Mouse (Mus musculus): ENCODE data around the gene Lrmda. TPM values are rescaled to one million over a fixed set of nuclear protein-coding genes. Genes with fewer than 3 reads are reported as not detected.

Lrmda gene
- polyA plus RNA-seq, 1 experiment from 2014 or later = not detected

DNA sequence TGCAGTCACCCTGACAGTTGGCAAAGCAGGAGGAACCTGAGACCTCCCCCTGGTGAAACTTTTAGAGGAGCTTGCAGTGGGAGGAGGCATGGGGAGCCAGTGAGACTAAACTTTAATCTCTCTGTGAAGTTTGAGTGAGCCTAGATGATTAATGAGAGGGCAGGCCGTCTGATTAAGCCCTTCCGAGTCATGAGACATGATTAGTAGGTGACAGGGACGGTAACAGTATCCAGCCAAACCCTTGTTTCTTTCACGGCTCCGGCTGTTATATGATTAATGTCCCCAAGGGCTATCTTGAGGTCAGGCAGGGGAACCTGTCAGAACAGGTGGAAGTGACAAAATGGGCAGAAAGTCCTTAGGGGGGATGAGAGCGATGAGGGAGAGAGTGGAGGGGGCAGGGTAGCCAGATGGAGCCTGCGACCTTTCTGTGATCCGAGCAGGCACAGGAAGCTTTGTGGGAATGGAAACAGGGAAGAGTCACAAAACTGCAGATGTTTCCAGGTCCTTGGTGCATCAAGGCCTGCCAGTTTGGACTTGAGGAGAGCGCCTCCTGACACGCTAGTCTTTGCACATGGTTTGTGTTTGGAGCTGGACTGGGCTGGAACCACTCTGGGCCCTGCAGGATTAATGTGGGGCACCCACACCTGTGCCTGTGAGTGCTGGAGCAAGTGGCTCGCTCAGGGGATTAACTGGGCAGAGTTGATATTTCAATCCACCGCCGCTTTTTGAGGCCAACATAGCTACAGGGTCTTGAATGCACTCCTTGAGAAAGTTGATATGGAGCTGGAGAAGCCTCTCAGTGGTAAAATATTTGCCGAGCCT, 631.8 kb downstream of the Lrmda start:
- DNase-seq (ENCODE audit: low spot score) = no peak
- H3K4me3 ChIP-seq (ENCODE audit: low read depth, low read length) = no peak overlapping the region
- ATAC-seq (replicated peaks; ENCODE audit: low FRiP score) = no peak
- peaks cover 2% of the 10 kb centered on the region; the same call in 1 of the 2 replicates for H3K27me3 ChIP-seq (ENCODE audit: control insufficient read depth, insufficient read depth, low read length)
- H3K36me3 ChIP-seq (ENCODE audit: control insufficient read depth, insufficient read depth, low read length) = no peaks in the 10 kb centered on the region
- no peak overlapping the region for H3K27ac ChIP-seq (ENCODE audit: low read depth, low read length)
- H3K9me3 ChIP-seq (ENCODE audit: control insufficient read depth, low read length) = no peaks in the 10 kb centered on the region
- no peak overlapping the region for H3K9ac ChIP-seq (ENCODE audit: low read length)
- no peak overlapping the region for H3K4me2 ChIP-seq (ENCODE audit: low read depth, low read length, severe bottlenecking)
- WGBS = 65% methylated on average over 14 of the region's 14 CpGs
- peaks cover 10% of the 10 kb centered on the region for H3K4me1 ChIP-seq (replicated peaks; ENCODE audit: control insufficient read depth, insufficient read depth, low read length)

DNA sequence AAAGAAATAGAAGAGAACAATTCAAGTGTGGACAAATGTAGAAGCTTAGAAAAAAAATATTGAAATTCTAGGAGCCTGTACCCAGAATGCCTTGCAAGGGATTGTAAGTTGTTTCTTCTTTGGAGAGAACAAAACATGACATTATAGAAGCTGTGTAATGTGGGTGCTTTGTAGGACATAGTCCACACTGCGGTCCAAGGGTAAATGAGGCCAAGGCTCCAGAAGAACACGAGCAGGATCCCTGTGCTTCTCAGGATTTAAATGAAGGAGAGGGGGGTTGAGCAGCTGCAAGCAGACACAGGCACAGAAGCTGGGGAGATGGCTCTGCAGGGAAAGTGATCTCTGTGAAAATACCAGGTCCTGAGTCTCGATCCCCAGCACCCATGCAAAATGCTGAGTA, 643.0 kb downstream of the Lrmda start:
- no peaks in the 10 kb centered on the region for H3K9me3 ChIP-seq (ENCODE audit: control insufficient read depth, low read length)
- H3K27me3 ChIP-seq (ENCODE audit: control insufficient read depth, insufficient read depth, low read length) = no peaks in the 10 kb centered on the region; the same call in 1 of the 2 replicates
- H3K36me3 ChIP-seq (ENCODE audit: control insufficient read depth, insufficient read depth, low read length) = no peaks in the 10 kb centered on the region
- no peak overlapping the region for H3K4me2 ChIP-seq (ENCODE audit: low read depth, low read length, severe bottlenecking)
- H3K27ac ChIP-seq (ENCODE audit: low read depth, low read length) = no peak overlapping the region
- no peak overlapping the region for H3K9ac ChIP-seq (ENCODE audit: low read length)
- no peak for DNase-seq (ENCODE audit: low spot score)
- no peak for ATAC-seq (replicated peaks; ENCODE audit: low FRiP score)
- no peaks in the 10 kb centered on the region for H3K4me1 ChIP-seq (replicated peaks; ENCODE audit: control insufficient read depth, insufficient read depth, low read length)
- 76% methylated on average over 3 of the region's 3 CpGs for WGBS
- H3K4me3 ChIP-seq (ENCODE audit: low read depth, low read length) = no peak overlapping the region

DNA sequence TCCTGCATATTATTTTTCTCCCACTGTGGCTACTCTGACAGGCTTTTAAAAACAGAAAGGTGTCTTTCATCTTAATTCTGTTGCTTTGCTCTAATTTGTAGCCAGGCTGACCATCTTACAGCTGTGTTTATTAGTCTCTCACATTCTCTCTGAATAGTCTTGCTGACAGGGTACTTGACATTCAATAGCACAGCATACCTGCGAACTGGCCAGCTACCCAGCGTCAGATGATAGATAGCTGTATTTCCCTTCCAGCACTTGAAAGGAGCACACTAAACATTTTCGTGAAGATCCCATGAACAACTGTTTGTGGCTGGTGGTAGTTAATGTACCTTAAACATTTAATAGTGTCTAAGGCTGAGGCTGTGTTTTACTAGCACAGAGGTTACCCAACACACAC, 646.9 kb downstream of the Lrmda start:
- ATAC-seq (replicated peaks; ENCODE audit: low FRiP score) = no peak
- Histone ChIP-seq H3K27me3 (ENCODE audit: control insufficient read depth, insufficient read depth, low read length) (no peaks in the 10 kb centered on the region; the same call in 1 of the 2 replicates), H3K4me3 (ENCODE audit: low read depth, low read length) (no peak overlapping the region), H3K4me1 (replicated peaks; ENCODE audit: control insufficient read depth, insufficient read depth, low read length) (no peaks in the 10 kb centered on the region), H3K9ac (ENCODE audit: low read length) (no peak overlapping the region), H3K4me2 (ENCODE audit: low read depth, low read length, severe bottlenecking) (no peak overlapping the region), H3K36me3 (ENCODE audit: control insufficient read depth, insufficient read depth, low read length) (no peaks in the 10 kb centered on the region), H3K9me3 (ENCODE audit: control insufficient read depth, low read length) (no peaks in the 10 kb centered on the region), H3K27ac (ENCODE audit: low read depth, low read length) (no peak overlapping the region)
- WGBS = 82% methylated on average over 3 of the region's 3 CpGs
- DNase-seq (ENCODE audit: low spot score) = no peak

DNA sequence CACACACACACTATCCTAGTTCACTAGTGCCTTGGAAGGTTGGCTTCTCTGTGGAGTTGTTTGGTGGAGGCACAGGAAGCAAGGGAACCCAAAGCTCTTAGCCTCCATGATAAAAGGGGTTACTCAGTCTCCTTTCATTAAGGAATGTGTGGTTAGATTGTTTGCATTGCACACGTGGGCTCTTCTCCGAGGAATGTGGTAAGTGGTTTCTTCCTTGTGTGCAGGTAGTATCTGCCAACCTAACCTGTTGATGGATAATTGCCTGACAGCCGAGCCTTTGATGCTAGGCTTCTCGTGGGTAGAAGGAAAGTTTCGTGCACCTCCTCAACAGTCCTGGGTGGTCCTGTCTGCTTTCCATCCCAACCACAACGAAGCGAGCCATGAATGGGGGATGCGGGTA, 648.8 kb downstream of the Lrmda start:
- 82% methylated on average over 8 of the region's 8 CpGs for WGBS
- Histone ChIP-seq H3K9ac (ENCODE audit: low read length) (no peak overlapping the region), H3K4me3 (ENCODE audit: low read depth, low read length) (no peak overlapping the region), H3K9me3 (ENCODE audit: control insufficient read depth, low read length) (no peaks in the 10 kb centered on the region), H3K27ac (ENCODE audit: low read depth, low read length) (no peak overlapping the region), H3K4me2 (ENCODE audit: low read depth, low read length, severe bottlenecking) (no peak overlapping the region), H3K4me1 (replicated peaks; ENCODE audit: control insufficient read depth, insufficient read depth, low read length) (no peaks in the 10 kb centered on the region), H3K27me3 (ENCODE audit: control insufficient read depth, insufficient read depth, low read length) (no peaks in the 10 kb centered on the region; the same call in 1 of the 2 replicates), H3K36me3 (ENCODE audit: control insufficient read depth, insufficient read depth, low read length) (no peaks in the 10 kb centered on the region)
- ATAC-seq (replicated peaks; ENCODE audit: low FRiP score) (no peak), DNase-seq (ENCODE audit: low spot score) (no peak)

DNA sequence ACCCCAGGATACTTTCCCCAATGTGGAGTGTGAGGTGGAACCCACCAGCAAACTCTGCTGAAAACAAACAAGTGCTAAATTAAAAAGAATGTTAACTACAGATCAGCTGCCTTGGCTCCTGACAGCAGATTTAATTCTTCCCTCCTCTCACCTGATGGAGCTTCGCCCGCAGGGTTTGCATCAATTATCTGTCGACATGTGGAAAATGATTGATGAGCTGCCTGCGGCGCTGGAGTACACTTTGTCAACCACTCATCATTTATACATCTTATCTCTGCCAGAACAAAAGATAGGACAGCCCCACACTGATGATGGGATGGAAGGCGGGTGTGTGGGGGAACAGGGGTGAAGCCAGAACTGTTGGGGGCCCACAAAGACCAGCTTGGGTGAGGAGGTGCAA, 649.2 kb downstream of the Lrmda start:
- no peak overlapping the region for H3K27ac ChIP-seq (ENCODE audit: low read depth, low read length)
- H3K9me3 ChIP-seq (ENCODE audit: control insufficient read depth, low read length) = no peaks in the 10 kb centered on the region
- ATAC-seq (replicated peaks; ENCODE audit: low FRiP score) (no peak), DNase-seq (ENCODE audit: low spot score) (no peak)
- no peak overlapping the region for H3K4me2 ChIP-seq (ENCODE audit: low read depth, low read length, severe bottlenecking)
- WGBS = 88% methylated on average over 6 of the region's 6 CpGs
- no peaks in the 10 kb centered on the region for H3K4me1 ChIP-seq (replicated peaks; ENCODE audit: control insufficient read depth, insufficient read depth, low read length)
- no peak overlapping the region for H3K9ac ChIP-seq (ENCODE audit: low read length)
- no peaks in the 10 kb centered on the region for H3K36me3 ChIP-seq (ENCODE audit: control insufficient read depth, insufficient read depth, low read length)
- H3K27me3 ChIP-seq (ENCODE audit: control insufficient read depth, insufficient read depth, low read length) = no peaks in the 10 kb centered on the region; the same call in 1 of the 2 replicates
- H3K4me3 ChIP-seq (ENCODE audit: low read depth, low read length) = no peak overlapping the region

DNA sequence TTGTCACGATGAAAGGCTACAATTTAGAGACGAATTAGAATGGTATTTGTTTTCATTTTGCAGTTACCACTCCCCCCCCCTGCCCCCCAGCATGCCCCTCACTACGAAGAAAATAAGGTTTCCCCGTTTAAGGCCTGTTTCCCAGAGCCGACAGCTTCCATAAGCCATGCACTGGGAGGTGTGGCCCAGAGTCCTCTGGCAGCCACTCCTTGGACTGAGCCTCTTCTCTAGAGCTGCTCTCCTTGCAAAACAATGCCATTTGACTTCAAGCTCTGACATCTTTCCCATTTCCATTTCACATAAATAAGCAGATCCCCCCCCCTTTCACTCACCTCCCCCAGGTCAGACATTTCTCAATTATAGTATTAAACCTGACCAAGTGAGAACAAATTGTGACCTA, 654.1 kb downstream of the Lrmda start:
- ATAC-seq (replicated peaks; ENCODE audit: low FRiP score) (no peak), DNase-seq (ENCODE audit: low spot score) (no peak)
- peaks cover 4% of the 10 kb centered on the region; the same call in 1 of the 2 replicates for H3K27me3 ChIP-seq (ENCODE audit: control insufficient read depth, insufficient read depth, low read length)
- H3K4me1 ChIP-seq (replicated peaks; ENCODE audit: control insufficient read depth, insufficient read depth, low read length) = no peaks in the 10 kb centered on the region
- H3K36me3 ChIP-seq (ENCODE audit: control insufficient read depth, insufficient read depth, low read length) = no peaks in the 10 kb centered on the region
- H3K4me3 ChIP-seq (ENCODE audit: low read depth, low read length) = no peak overlapping the region
- no peak overlapping the region for H3K27ac ChIP-seq (ENCODE audit: low read depth, low read length)
- 52% methylated on average over 5 of the region's 5 CpGs for WGBS
- H3K9me3 ChIP-seq (ENCODE audit: control insufficient read depth, low read length) = no peaks in the 10 kb centered on the region
- H3K9ac ChIP-seq (ENCODE audit: low read length) = no peak overlapping the region
- no peak overlapping the region for H3K4me2 ChIP-seq (ENCODE audit: low read depth, low read length, severe bottlenecking)

DNA sequence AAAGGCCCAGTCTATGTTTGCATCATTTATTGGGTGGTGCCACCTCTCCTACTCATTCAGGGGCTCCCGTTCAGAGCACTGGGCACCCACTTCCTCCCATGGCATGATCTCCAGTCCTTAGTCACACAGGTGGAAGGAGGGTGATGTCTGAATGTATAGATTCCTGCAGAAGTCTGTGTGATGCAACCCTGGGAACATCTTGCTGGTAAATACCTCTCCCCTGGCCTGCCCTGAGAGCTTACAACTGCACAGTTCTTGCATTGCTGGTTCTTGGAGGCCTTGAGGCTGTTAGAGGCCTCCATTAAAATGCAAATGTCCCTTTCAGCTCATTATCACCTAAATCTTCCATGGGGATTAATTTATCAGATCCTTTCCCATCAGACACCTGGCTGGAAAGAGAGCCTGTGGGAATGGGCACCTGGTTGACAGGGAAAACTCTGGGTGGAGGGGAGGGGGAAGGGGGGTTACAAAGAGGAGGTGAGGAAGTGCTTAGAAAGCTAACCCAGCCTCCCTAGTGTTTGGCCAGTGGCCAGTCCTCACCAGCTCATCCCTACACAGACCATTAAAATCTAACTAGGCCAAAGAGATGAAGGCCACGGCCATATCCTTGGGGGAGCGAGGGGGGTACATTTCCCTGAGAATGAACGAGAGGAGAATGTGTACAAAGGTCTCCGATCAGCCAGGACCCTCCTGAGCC, 659.6 kb downstream of the Lrmda start:
- Histone ChIP-seq H3K27ac (ENCODE audit: low read depth, low read length) (peak overlapping the region; percentile 76), H3K9me3 (ENCODE audit: control insufficient read depth, low read length) (no peaks in the 10 kb centered on the region), H3K9ac (ENCODE audit: low read length) (0 out of 2 replicates have a peak overlapping the region, but pooled peaks have one; percentile 16), H3K27me3 (ENCODE audit: control insufficient read depth, insufficient read depth, low read length) (peaks cover 7% of the 10 kb centered on the region), H3K36me3 (ENCODE audit: control insufficient read depth, insufficient read depth, low read length) (no peaks in the 10 kb centered on the region), H3K4me1 (replicated peaks; ENCODE audit: control insufficient read depth, insufficient read depth, low read length) (peaks cover 15% of the 10 kb centered on the region; the same call in 1 of the 2 replicates), H3K4me3 (ENCODE audit: low read depth, low read length) (no peak overlapping the region), H3K4me2 (ENCODE audit: low read depth, low read length, severe bottlenecking) (0 out of 2 replicates have a peak overlapping the region, but pooled peaks have one; percentile 16)
- ATAC-seq (replicated peaks; ENCODE audit: low FRiP score) (peak; percentile 69; the same call in 1 of the 2 replicates), DNase-seq (ENCODE audit: low spot score) (peak; percentile 52)
- 47% methylated on average over 5 of the region's 5 CpGs for WGBS

DNA sequence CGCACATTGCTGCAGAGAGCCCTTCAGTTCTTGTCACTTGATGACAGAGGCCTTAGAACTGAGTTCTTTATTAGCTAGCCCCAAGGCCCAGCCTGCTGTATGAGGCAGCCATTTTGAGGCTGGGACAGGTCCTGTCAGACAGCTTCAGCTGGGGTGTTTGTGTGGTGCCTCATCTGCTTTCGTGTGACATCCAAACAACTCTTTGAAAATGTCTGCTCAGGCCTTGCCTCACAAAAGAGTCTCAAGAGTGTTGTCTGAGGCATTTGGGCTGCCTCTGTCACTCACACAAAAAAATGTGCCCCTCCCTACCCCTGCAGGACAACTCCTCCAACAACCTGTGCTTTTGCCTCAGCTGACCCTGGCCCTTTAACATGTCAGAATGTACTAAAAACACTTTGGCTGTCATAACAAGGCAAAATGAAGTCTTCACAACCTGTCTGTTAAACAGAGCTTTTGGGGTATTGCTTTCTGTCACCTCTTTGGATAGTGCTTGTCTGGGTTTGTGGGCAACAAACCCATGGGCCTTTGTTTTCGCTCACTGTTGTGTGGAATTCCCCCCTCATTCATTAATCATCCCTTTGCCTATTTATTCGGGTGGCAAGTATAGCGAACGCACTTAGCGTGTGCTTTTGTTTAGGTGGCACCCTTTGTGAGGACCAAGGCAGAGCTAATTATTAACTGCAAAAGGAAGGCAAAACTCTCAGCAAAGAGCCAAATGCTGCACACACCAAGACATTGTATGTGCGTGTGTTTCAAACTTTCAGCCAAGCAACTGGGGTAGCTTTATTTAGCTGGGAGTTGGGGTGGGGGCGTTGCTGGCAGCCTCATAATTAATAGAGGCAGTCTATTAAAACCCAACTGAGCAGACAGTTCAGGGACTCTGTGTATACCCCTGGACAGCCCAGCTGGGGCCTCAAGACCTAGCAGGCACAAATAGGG, 660.5 kb downstream of the Lrmda start:
- 20% methylated on average over 9 of the region's 9 CpGs for WGBS
- no peaks in the 10 kb centered on the region for H3K36me3 ChIP-seq (ENCODE audit: control insufficient read depth, insufficient read depth, low read length)
- no peaks in the 10 kb centered on the region for H3K9me3 ChIP-seq (ENCODE audit: control insufficient read depth, low read length)
- peak overlapping the region; percentile 76 for H3K27ac ChIP-seq (ENCODE audit: low read depth, low read length)
- no peak overlapping the region for H3K4me3 ChIP-seq (ENCODE audit: low read depth, low read length)
- H3K27me3 ChIP-seq (ENCODE audit: control insufficient read depth, insufficient read depth, low read length) = peaks cover 8% of the 10 kb centered on the region
- 0 out of 2 replicates have a peak overlapping the region, but pooled peaks have one; percentile 16 for H3K9ac ChIP-seq (ENCODE audit: low read length)
- H3K4me2 ChIP-seq (ENCODE audit: low read depth, low read length, severe bottlenecking) = 0 out of 2 replicates have a peak overlapping the region, but pooled peaks have one; percentile 16
- DNase-seq (ENCODE audit: low spot score) = peak; percentile 70
- peaks cover 15% of the 10 kb centered on the region; the same call in 1 of the 2 replicates for H3K4me1 ChIP-seq (replicated peaks; ENCODE audit: control insufficient read depth, insufficient read depth, low read length)
- ATAC-seq (replicated peaks; ENCODE audit: low FRiP score) = peak; percentile 81
